In genomic region chr10:112397194-112397593, GRCm38 (mm10) we compare ENCODE assay signal across 11 mouse cellular contexts.
DNase-seq lines count a peak whose midpoint lies in the region; ATAC-seq and TF ChIP-seq lines count a peak whose summit lies in the region.
"Had no signal": no experiment of that assay in that cellular context is flagged by ENCODE, and none has a peak within 500 bp of the region (broad histone marks: within the 10 kb centered on the region; RNA-seq: fewer than 3 reads in every experiment).

No protein-coding gene starts in this region.

- H3K4me3 ChIP-seq in stomach, postnatal 0 days (ENCODE audit: low read depth, low read length): no peak overlapping the region
- H3K4me3 ChIP-seq: heart, embryonic 15.5 days had no signal

- in situ Hi-C loops in Patski (cut with MboI; ENCODE audit: low pct_unique_long_range_greater_than_20kb): no loop called here

- no peaks in the 10 kb centered on the region for H3K9me3 ChIP-seq in stomach, postnatal 0 days (ENCODE audit: control insufficient read depth, low read length)
- H3K9me3 ChIP-seq: heart, embryonic 15.5 days had no signal

- peak; percentile 4 for DNase-seq in kidney, adult 9 months
- no peak for DNase-seq in kidney, postnatal 14 days
- DNase-seq in retina, embryonic 14.5 days (ENCODE audit: low spot score): peak; percentile 14
- DNase-seq in retina, postnatal 1 day: no peak
- no peak for DNase-seq in Patski (ENCODE audit: low read depth, low spot score)
- no peak for DNase-seq in stomach, postnatal 0 days (ENCODE audit: low spot score)
- DNase-seq: cerebellum, postnatal 25 days; layer of hippocampus, postnatal 36 days; right cerebral cortex, adult 18-20 months had no signal

- CTCF ChIA-PET in Patski (lab: Charles Lee): no interaction called here

- TF ChIP-seq EP300 in stomach, postnatal 0 days (optimal IDR thresholded peaks at IDR 0.05): no peak

- H3K4me1 ChIP-seq in stomach, postnatal 0 days (replicated peaks; ENCODE audit: control insufficient read depth, insufficient read depth): no peaks in the 10 kb centered on the region
- H3K4me1 ChIP-seq: heart, embryonic 15.5 days had no signal

- no peak overlapping the region for H3K27ac ChIP-seq in stomach, postnatal 0 days (replicated peaks)
- H3K27ac ChIP-seq: heart, embryonic 15.5 days had no signal

- no peak for ATAC-seq in Patski
- no peak for ATAC-seq in stomach, postnatal 0 days (ENCODE audit: low FRiP score, low TSS enrichment)
- ATAC-seq in cerebellum, adult (ENCODE audit: insufficient number of reproducible peaks, low FRiP score, low TSS enrichment): no peak

- WGBS in stomach, postnatal 0 days: 35% methylated on average over 2 of the region's 2 CpGs

- POLR2A ChIA-PET in Patski (lab: Charles Lee): no interaction called here

- TF ChIP-seq CTCF in Patski (IDR thresholded peaks at IDR 0.05): peak; percentile 65
- peak; percentile 25; the same call in 1 of the 2 replicates for TF ChIP-seq CTCF in stomach, postnatal 0 days (IDR thresholded peaks at IDR 0.05; ENCODE audit: low read depth)

- no peaks in the 10 kb centered on the region for H3K36me3 ChIP-seq in stomach, postnatal 0 days (ENCODE audit: control insufficient read depth, insufficient read depth, low read length)
- H3K36me3 ChIP-seq: heart, embryonic 15.5 days had no signal

- no peak overlapping the region for H3K4me2 ChIP-seq in stomach, postnatal 0 days (replicated peaks; ENCODE audit: low read depth)
- H3K4me2 ChIP-seq: heart, embryonic 15.5 days had no signal

- no peak overlapping the region for H3K9ac ChIP-seq in stomach, postnatal 0 days (ENCODE audit: low read length)
- H3K9ac ChIP-seq: heart, embryonic 15.5 days had no signal

- no peaks in the 10 kb centered on the region for H3K27me3 ChIP-seq in Patski
- H3K27me3 ChIP-seq in stomach, postnatal 0 days (ENCODE audit: control insufficient read depth, insufficient read depth, low read length): no peaks in the 10 kb centered on the region
- H3K27me3 ChIP-seq: heart, embryonic 15.5 days had no signal

Comparison
In these comparisons a context has a peak if more than half of its experiments do, and no peak if none do; other contexts are left out.
1. DNase-seq: peak in kidney, adult 9 months (single experiment) and retina, embryonic 14.5 days (single experiment); none in kidney, postnatal 14 days (single experiment), retina, postnatal 1 day (single experiment), Patski (single experiment) and stomach, postnatal 0 days (single experiment).